Mouse (Mus musculus) CH12.LX (cell line): Measurements from ENCODE around the gene Hpn. TPM values are rescaled to one million over a fixed set of nuclear protein-coding genes. Genes with fewer than 3 reads are reported as not detected.

Experiments used
- DNase-seq: peaks from one replicate; pipeline ENCODE4 v3.0.0-alpha.2; 2013; ENCODE audit errors: extremely low read depth
- H3K27ac ChIP-seq: 2 replicates; pipeline ENCODE4 v1.5.1; 2012; ENCODE audit warnings: low read depth, mild to moderate bottlenecking, control low read depth, moderate library complexity; ENCODE audit not compliant: insufficient read depth
- H3K27me3 ChIP-seq: replicated peaks from 2 replicates; pipeline ENCODE3; 2012; ENCODE audit warnings: inconsistent platforms
- H3K36me3 ChIP-seq, 2 experiments: replicated peaks in 1 of 2; 2 replicates each; pipeline versions ENCODE3 to v1.6.1; 2012; ENCODE audit warnings: inconsistent platforms in 1 of 2, low read length in 1 of 2, mild to moderate bottlenecking in 1 of 2, mixed read lengths in 1 of 2, moderate library complexity in 1 of 2; ENCODE audit not compliant: control insufficient read depth in 1 of 2, insufficient read depth in 1 of 2
- H3K4me1 ChIP-seq, 2 experiments: 2 replicates each; pipeline ENCODE4 v1.6.1; 2012; ENCODE audit warnings: inconsistent platforms in 1 of 2, moderate library complexity in 1 of 2; ENCODE audit not compliant: insufficient read depth in 2 of 2, control insufficient read depth in 1 of 2
- H3K4me2 ChIP-seq: 2 replicates; pipeline ENCODE4 v1.6.1; 2012; ENCODE audit warnings: low read depth, mild to moderate bottlenecking, control low read depth; ENCODE audit not compliant: poor library complexity, insufficient read depth, severe bottlenecking
- H3K4me3 ChIP-seq, 3 experiments: fragments of 150-350 bp in 1 of 3; sonication (generic) in 1 of 3; replicated peaks in 1 of 3; 2 replicates each; pipeline versions ENCODE3 to v1.5.1; 2011 to 2012; ENCODE audit warnings: low read depth in 2 of 3, low read length in 2 of 3, mild to moderate bottlenecking in 2 of 3, moderate library complexity in 2 of 3, control low read depth in 1 of 3, improper control_type of control experiment in 1 of 3, inconsistent platforms in 1 of 3, mixed read lengths in 1 of 3; ENCODE audit not compliant: poor library complexity in 1 of 3
- H3K79me2 ChIP-seq: replicated peaks from 2 replicates; pipeline ENCODE4 v1.6.1; 2012; ENCODE audit warnings: mild to moderate bottlenecking, moderate library complexity; ENCODE audit not compliant: control insufficient read depth, poor library complexity, insufficient read depth, severe bottlenecking; ENCODE audit errors: extremely low read depth
- H3K9ac ChIP-seq: 2 replicates; pipeline ENCODE4 v1.6.1; 2012; ENCODE audit warnings: low read depth, mild to moderate bottlenecking, control low read depth, moderate library complexity; ENCODE audit not compliant: insufficient read depth
- H3K9me3 ChIP-seq: replicated peaks from 2 replicates; pipeline ENCODE3; 2012; ENCODE audit warnings: low read length, inconsistent platforms, mixed read lengths
- CHD1 ChIP-seq: IDR thresholded peaks from 2 replicates; pipeline ENCODE4 v1.6.1; 2012; ENCODE audit warnings: low read depth, low read length, improper control_type of control experiment, inconsistent platforms
- CHD2 ChIP-seq: IDR thresholded peaks from 2 replicates; pipeline ENCODE4 v1.6.1; 2011; ENCODE audit warnings: low read length, improper control_type of control experiment
- ELF1 ChIP-seq: IDR thresholded peaks from 2 replicates; pipeline ENCODE4 v1.6.1; 2014; ENCODE audit warnings: low read depth, mild to moderate bottlenecking, inconsistent platforms, low read length, improper control_type of control experiment
- ETS1 ChIP-seq: conservative IDR thresholded peaks from 2 replicates; pipeline ENCODE4 v1.6.1; 2012; ENCODE audit warnings: low read depth, mild to moderate bottlenecking, inconsistent platforms, low read length, improper control_type of control experiment, moderate library complexity
- GABPA ChIP-seq: IDR thresholded peaks from 2 replicates; pipeline ENCODE4 v1.6.1; 2012; ENCODE audit warnings: low read depth, low read length, improper control_type of control experiment, inconsistent platforms; ENCODE audit not compliant: insufficient replicate concordance
- IRF4 ChIP-seq: IDR thresholded peaks from 2 replicates; pipeline ENCODE4 v1.6.1; 2014; ENCODE audit warnings: low read depth, mild to moderate bottlenecking, inconsistent platforms, low read length, improper control_type of control experiment
- JUN ChIP-seq: IDR thresholded peaks from 2 replicates; pipeline ENCODE4 v1.6.1; 2011; ENCODE audit warnings: low read depth, mild to moderate bottlenecking, low read length, improper control_type of control experiment, moderate library complexity; ENCODE audit not compliant: insufficient read depth
- KAT2A ChIP-seq: IDR thresholded peaks from 2 replicates; pipeline ENCODE4 v1.6.1; 2012; ENCODE audit warnings: low read length, improper control_type of control experiment, inconsistent platforms; ENCODE audit not compliant: insufficient replicate concordance
- MAFK ChIP-seq: IDR thresholded peaks from 2 replicates; pipeline ENCODE4 v1.6.1; 2011; ENCODE audit warnings: low read length, improper control_type of control experiment; ENCODE audit not compliant: insufficient replicate concordance
- MAX ChIP-seq: IDR thresholded peaks from 2 replicates; pipeline ENCODE4 v1.6.1; 2011; ENCODE audit warnings: low read length, improper control_type of control experiment
- MAZ ChIP-seq: IDR thresholded peaks from 2 replicates; pipeline ENCODE4 v1.6.1; 2012; ENCODE audit warnings: low read depth, mild to moderate bottlenecking, inconsistent platforms, low read length, improper control_type of control experiment, moderate library complexity
- MEF2A ChIP-seq: IDR thresholded peaks from 2 replicates; pipeline ENCODE4 v1.6.1; 2014; ENCODE audit warnings: low read depth, mild to moderate bottlenecking, inconsistent platforms, low read length, improper control_type of control experiment, borderline replicate concordance
- MXI1 ChIP-seq: IDR thresholded peaks from 2 replicates; pipeline ENCODE4 v1.6.1; 2011; ENCODE audit warnings: mild to moderate bottlenecking, low read depth, low read length, improper control_type of control experiment
- MYC ChIP-seq: IDR thresholded peaks from 2 replicates; pipeline ENCODE4 v1.6.1; 2011; ENCODE audit warnings: low read depth, mild to moderate bottlenecking, improper control_type of control experiment, low read length
- NELFE ChIP-seq: IDR thresholded peaks from 2 replicates; pipeline ENCODE4 v1.6.1; 2011; ENCODE audit warnings: low read depth, low read length, improper control_type of control experiment
- NRF1 ChIP-seq: IDR thresholded peaks from 2 replicates; pipeline ENCODE4 v1.6.1; 2014; ENCODE audit warnings: low read depth, mild to moderate bottlenecking, inconsistent platforms, low read length, improper control_type of control experiment, moderate library complexity
- PAX5 ChIP-seq: IDR thresholded peaks from 2 replicates; pipeline ENCODE4 v1.6.1; 2012; ENCODE audit warnings: low read length, inconsistent platforms, mixed read lengths
- POLR2A ChIP-seq: IDR thresholded peaks from 2 replicates; pipeline ENCODE4 v1.6.1; 2011; ENCODE audit warnings: low read depth, mild to moderate bottlenecking, improper control_type of control experiment, low read length
- SIN3A ChIP-seq: IDR thresholded peaks from 2 replicates; pipeline ENCODE4 v1.6.1; 2012; ENCODE audit warnings: low read length, improper control_type of control experiment, inconsistent platforms
- TBP ChIP-seq: conservative IDR thresholded peaks from 2 replicates; pipeline ENCODE4 v1.6.1; 2011; ENCODE audit warnings: low read depth, low read length, improper control_type of control experiment
- UBTF ChIP-seq: IDR thresholded peaks from 2 replicates; pipeline ENCODE4 v1.6.1; 2012; ENCODE audit warnings: low read depth, mild to moderate bottlenecking, inconsistent platforms, low read length, improper control_type of control experiment, moderate library complexity
- USF1 ChIP-seq: IDR thresholded peaks from 2 replicates; pipeline ENCODE4 v1.6.1; 2014; ENCODE audit warnings: low read depth, mild to moderate bottlenecking, inconsistent platforms, low read length, improper control_type of control experiment
- USF2 ChIP-seq: conservative IDR thresholded peaks from 2 replicates; pipeline ENCODE4 v1.6.1; 2011; ENCODE audit warnings: low read depth, low read length, improper control_type of control experiment
- ZC3H11A ChIP-seq: IDR thresholded peaks from 2 replicates; pipeline ENCODE4 v1.6.1; 2012; ENCODE audit warnings: low read depth, mild to moderate bottlenecking, inconsistent platforms, low read length, improper control_type of control experiment
- ZMIZ1 ChIP-seq: IDR thresholded peaks from 2 replicates; pipeline ENCODE4 v1.6.1; 2012; ENCODE audit warnings: low read depth, mild to moderate bottlenecking, inconsistent platforms, low read length, improper control_type of control experiment
- ZNF384 ChIP-seq: IDR thresholded peaks from 2 replicates; pipeline ENCODE4 v1.6.1; 2012; ENCODE audit warnings: low read depth, low read length, improper control_type of control experiment, inconsistent platforms
- dilution Hi-C: fragments of 300-500 bp; cut with MboI; formaldehyde crosslinking; loops from 2 replicates; pipeline ENCODE4 v1.14.3; 2020; ENCODE audit warnings: low sequenced_read_pairs; ENCODE audit not compliant: extremely low pct_unique_long_range_greater_than_20kb, extremely low pct_ligation_motif_present
- in situ Hi-C: fragments of 300-500 bp; cut with MboI; formaldehyde crosslinking; loops from 3 replicates; pipeline ENCODE4 v1.14.3; 2019; ENCODE audit warnings: low sequenced_read_pairs, low pct_ligation_motif_present, low pct_unique_long_range_greater_than_20kb, mixed read lengths
- polyA plus RNA-seq: library from polyadenylated mRNA; unstranded; fragments of >175 nt; gene quantifications from 2 replicates; pipeline ENCODE4 v1.2.1, GENCODE M21; 2012; ENCODE audit warnings: low read depth; ENCODE audit not compliant: insufficient read length
- total RNA-seq, 2 experiments: library from RNA; depleted of rRNA; stranded (reverse); fragments of 300-350 nt in 1 of 2; fragments of >200 nt in 1 of 2; gene quantifications; 2 replicates each; pipeline ENCODE4 v1.2.3; 2012 to 2014

Hpn gene
- total and polyA plus RNA-seq, 3 experiments: 3.0 to 16.7 (median 8.7) TPM

- Histone ChIP-seq H3K79me2 (no peaks in the 10 kb centered on the region), H3K4me3 (no peak overlapping the region), H3K4me1 (peaks cover 4 to 16% of the 10 kb centered on the region in 2 experiments; a peak in 3 of 4 replicates), H3K4me2 (no peak overlapping the region), H3K27ac (no peak overlapping the region), H3K27me3 (no peaks in the 10 kb centered on the region), H3K9me3 (peaks cover 6% of the 10 kb centered on the region), H3K9ac (no peak overlapping the region), H3K36me3 (peaks cover under 1 to 8% of the 10 kb centered on the region in 2 experiments)
- TF ChIP-seq USF2 (no peak), ELF1 (no peak), MXI1 (no peak), UBTF (no peak), GABPA (no peak), ZMIZ1 (no peak), MAFK (no peak), KAT2A (no peak), PAX5 (no peak), MYC (no peak), ZC3H11A (no peak), MAZ (no peak), MAX (no peak), NRF1 (no peak), NELFE (no peak), POLR2A (no peak), ETS1 (no peak)
- no peak for DNase-seq
- dilution Hi-C loops (no loop called here), in situ Hi-C loops (no loop called here)
Observed at GRCm38 (mm10) chr7:31122641-31123631, 7.8 kb upstream of the Hpn start.

- Histone ChIP-seq H3K27me3 (no peaks in the 10 kb centered on the region), H3K79me2 (no peaks in the 10 kb centered on the region), H3K9ac (no peak overlapping the region), H3K27ac (no peak overlapping the region)
- in situ Hi-C loops: no loop called here
- TF ChIP-seq CHD2 (no peak), ZMIZ1 (no peak), CHD1 (no peak), JUN (no peak), ELF1 (no peak), USF2 (no peak), TBP (no peak), IRF4 (no peak), MYC (no peak), MXI1 (no peak), MEF2A (no peak), NRF1 (no peak), ZNF384 (no peak), NELFE (no peak), SIN3A (no peak), USF1 (no peak)
- TF ChIP-seq, all 38 proteins: peak for 0
- no peak for DNase-seq
- no peak overlapping the region for H3K4me2 ChIP-seq
- no peaks in the 10 kb centered on the region for H3K9me3 ChIP-seq
- H3K36me3 ChIP-seq: no peaks in the 10 kb centered on the region
- no peak overlapping the region for H3K4me3 ChIP-seq
- H3K4me1 ChIP-seq: peaks cover 8 to 30% of the 10 kb centered on the region in 2 experiments; a peak in 3 of 4 replicates
- dilution Hi-C loops: no loop called here
Observed at GRCm38 (mm10) chr7:31119556-31119955, 4.5 kb upstream of the Hpn start.
